Mouse (Mus musculus) embryonic fibroblast, embryonic 13.5 days (primary cell): ENCODE results near the gene Gnb3. TPM values are rescaled to one million over a fixed set of nuclear protein-coding genes. Genes with fewer than 3 reads are reported as not detected.
"Not testable (repeated sequence)": the region's sequence is repeated elsewhere in the genome, so short reads cannot be mapped to it uniquely, and the experiment has no call there.

ENCODE experiments used
- H3K27ac ChIP-seq: 2 replicates; pipeline ENCODE4 v1.5.1; 2012; ENCODE audit warnings: low read length, control low read depth, inconsistent platforms; ENCODE audit not compliant: insufficient read depth
- H3K4me1 ChIP-seq: 2 replicates; pipeline ENCODE4 v1.6.1; 2011; ENCODE audit warnings: low read length; ENCODE audit not compliant: control insufficient read depth, insufficient read depth
- H3K4me3 ChIP-seq: 2 replicates; pipeline ENCODE4 v1.5.1; 2011; ENCODE audit warnings: mild to moderate bottlenecking, control low read depth, low read length; ENCODE audit not compliant: insufficient read depth
- CTCF ChIP-seq: IDR thresholded peaks from 2 replicates; pipeline ENCODE4 v1.5.1; 2011; ENCODE audit warnings: mild to moderate bottlenecking, control low read depth, low read length, moderate library complexity, borderline replicate concordance; ENCODE audit not compliant: insufficient read depth
- POLR2A ChIP-seq: IDR thresholded peaks from 2 replicates; pipeline ENCODE4 v1.6.1; 2011; ENCODE audit warnings: low read depth, mild to moderate bottlenecking, control low read depth, low read length, moderate library complexity
- polyA plus RNA-seq: library from polyadenylated mRNA; stranded (reverse); fragments of >200 nt; gene quantifications from 2 replicates; pipeline ENCODE4 v1.2.4, GENCODE M21; 2011; ENCODE audit warnings: low read depth; ENCODE audit not compliant: missing spikeins, insufficient read length

Gene Gnb3
- polyA plus RNA-seq, 1 experiment, result 0.72 TPM

DNA sequence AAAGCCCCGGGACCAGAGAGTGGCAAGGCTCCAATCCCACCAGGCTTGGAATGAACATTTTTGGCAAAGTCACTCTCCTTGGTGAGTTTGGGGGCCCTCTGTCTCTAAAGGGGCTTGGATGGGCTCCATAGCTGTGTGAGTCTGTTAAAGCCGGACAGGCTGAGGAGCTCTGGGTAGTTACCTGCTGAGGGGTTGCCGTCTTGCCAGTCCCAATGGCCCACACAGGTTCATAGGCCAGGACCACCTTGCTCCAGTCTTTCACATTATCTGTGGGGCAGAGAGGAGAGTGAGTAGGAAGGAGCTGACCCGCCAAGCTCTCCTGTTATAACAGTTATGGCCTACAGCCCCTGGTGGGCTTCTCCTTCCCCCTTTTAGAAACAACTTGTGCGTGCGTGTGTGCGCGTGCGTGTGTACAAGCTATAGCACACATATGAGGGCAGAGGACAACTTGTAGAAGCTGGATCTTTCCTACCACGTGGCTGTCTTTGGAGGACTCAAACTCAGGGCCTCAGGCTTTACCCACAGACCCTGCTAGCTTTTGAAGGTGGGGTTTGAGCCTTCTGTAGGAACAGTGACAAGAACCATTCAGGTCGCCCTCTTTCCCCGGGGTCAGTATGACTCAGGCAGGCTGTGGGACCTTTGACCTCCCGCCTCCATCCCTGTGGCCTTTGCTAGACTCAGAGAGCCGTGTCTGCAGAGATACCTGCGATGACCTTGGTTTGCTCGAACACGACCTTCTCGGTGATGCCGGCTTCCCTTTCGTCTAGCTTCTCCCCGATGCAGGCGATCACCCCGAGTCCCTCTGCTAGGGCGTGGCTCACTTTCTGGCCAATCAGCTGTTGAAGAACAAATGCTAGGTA lies 28.1 kb downstream of the Gnb3 start:
- H3K4me1 ChIP-seq, result peaks cover 8% of the 10 kb centered on the region
- TF ChIP-seq POLR2A (no peak), CTCF (no peak)
- no peak overlapping the region for H3K27ac ChIP-seq
- peak overlapping the region; percentile 70 for H3K4me3 ChIP-seq

DNA sequence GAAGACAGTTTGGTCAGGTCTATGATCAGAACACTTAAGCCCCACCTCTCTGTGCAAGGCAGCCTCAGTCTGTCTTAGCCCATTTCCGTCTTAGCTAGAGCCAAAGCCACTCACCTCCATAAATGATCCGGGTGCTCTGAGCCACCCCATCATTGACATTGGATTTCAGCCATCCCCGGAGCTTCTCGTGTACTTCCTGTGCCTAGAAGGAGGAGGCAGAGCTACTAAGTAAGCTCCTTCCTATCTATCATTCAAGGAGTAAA lies 28.7 kb downstream of the Gnb3 start:
- Histone ChIP-seq H3K27ac (no peak overlapping the region), H3K4me3 (no peak overlapping the region), H3K4me1 (peaks cover 8% of the 10 kb centered on the region)
- peak; percentile 26; the same call in 1 of the 2 replicates for TF ChIP-seq POLR2A
- TF ChIP-seq CTCF, result no peak

DNA sequence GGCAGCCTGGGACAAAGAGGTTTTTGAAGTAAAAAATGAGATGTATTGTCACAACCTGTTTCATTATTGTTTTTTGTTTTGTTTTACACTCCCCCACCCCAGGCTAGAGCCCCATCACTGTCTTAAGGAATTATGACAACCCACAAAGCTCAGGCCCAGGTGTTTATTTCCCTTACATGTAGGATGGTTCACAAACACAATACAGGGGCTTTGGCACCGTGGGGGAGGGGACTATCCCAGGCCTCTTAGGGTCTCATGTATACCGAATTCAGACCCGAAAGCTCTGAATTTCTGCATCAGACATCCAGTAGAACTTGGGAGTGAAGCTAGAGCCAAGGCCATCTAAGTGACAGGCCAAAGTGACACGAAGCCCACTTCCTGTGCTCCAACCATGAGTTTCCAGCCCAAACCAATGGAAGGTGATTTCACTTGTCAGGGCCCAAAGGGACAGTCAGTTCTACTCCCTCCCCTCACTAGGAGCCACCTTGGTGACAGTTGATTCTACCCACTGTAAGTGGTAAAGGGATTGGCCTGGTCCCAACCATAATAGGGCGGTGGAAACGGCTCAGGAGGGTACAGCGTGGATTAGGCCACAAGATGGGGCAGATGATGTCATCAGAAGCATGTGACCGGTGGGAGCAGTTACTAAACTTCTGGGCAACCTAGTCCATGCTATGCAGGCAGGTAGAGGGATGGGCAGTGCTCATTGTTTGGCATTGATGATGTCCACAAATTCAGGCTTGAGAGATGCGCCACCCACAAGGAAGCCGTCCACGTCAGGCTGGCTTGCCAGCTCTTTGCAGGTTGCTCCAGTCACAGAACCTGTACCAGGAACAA lies 29.3 kb downstream of the Gnb3 start:
- H3K4me3 ChIP-seq, H3K27ac ChIP-seq, H3K4me1 ChIP-seq: not testable (repeated sequence)

DNA sequence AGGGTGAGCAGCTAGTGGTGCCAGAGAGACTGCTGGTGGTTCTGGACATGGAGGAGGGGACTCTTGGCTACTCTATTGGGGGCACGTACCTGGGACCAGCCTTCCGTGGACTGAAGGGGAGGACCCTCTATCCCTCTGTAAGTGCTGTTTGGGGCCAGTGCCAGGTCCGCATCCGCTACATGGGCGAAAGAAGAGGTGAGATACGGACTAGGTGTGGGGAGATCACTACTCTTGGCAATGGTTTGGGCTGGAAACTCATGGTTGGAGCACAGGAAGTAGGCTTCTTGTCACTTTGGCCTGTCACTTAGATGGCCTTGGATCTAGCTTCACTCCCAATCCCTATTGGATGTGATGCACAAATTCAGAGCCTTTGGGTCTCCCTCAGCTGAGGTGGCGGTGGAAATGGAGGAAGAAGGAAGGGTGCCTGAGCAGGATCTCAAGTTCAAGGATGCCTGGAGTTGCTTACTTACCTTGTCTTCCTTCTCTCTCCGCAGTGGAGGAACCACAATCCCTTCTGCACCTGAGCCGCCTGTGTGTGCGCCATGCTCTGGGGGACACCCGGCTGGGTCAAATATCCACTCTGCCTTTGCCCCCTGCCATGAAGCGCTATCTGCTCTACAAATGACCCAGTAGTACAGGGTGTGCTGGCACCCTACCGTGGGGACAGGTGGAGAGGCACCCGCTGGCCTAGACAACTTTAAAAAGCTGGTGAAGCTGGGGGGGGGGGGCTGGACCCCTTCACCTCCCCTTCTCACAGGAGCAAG lies 30.1 kb downstream of the Gnb3 start:
- Histone ChIP-seq H3K27ac (peak overlapping the region; percentile 16; the same call in 1 of the 2 replicates), H3K4me1 (peaks cover 8% of the 10 kb centered on the region), H3K4me3 (peak overlapping the region; percentile 76)
- no peak for TF ChIP-seq CTCF
- peak; percentile 55; the same call in 1 of the 2 replicates for TF ChIP-seq POLR2A

DNA sequence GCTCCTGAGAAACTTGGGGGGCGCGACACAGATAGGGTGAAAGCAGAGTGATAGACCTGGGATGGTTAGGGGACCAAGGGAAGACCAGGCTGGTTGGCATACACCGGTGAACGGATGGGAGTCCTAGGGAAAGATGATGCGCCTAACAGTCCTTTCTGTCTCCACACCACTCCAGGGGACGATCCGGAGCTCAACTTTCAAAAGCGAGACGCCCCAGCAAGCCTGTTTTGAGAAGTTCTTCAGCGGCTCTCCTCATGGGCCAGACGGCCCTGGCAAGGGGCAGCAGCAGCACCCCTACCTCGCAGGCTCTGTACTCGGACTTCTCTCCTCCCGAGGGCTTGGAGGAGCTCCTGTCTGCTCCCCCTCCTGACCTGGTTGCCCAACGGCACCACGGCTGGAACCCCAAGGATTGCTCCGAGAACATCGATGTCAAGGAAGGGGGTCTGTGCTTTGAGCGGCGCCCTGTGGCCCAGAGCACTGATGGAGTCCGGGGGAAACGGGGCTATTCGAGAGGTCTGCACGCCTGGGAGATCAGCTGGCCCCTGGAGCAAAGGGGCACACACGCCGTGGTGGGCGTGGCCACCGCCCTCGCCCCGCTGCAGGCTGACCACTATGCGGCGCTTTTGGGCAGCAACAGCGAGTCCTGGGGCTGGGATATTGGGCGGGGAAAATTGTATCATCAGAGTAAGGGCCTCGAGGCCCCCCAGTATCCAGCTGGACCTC lies 30.9 kb downstream of the Gnb3 start:
- H3K27ac ChIP-seq, result peak overlapping the region; percentile 91
- H3K4me3 ChIP-seq, result peak overlapping the region; percentile 76
- peak; percentile 65; the same call in 1 of the 2 replicates for TF ChIP-seq POLR2A
- TF ChIP-seq CTCF, result peak; percentile 58
- peaks cover 8% of the 10 kb centered on the region for H3K4me1 ChIP-seq

DNA sequence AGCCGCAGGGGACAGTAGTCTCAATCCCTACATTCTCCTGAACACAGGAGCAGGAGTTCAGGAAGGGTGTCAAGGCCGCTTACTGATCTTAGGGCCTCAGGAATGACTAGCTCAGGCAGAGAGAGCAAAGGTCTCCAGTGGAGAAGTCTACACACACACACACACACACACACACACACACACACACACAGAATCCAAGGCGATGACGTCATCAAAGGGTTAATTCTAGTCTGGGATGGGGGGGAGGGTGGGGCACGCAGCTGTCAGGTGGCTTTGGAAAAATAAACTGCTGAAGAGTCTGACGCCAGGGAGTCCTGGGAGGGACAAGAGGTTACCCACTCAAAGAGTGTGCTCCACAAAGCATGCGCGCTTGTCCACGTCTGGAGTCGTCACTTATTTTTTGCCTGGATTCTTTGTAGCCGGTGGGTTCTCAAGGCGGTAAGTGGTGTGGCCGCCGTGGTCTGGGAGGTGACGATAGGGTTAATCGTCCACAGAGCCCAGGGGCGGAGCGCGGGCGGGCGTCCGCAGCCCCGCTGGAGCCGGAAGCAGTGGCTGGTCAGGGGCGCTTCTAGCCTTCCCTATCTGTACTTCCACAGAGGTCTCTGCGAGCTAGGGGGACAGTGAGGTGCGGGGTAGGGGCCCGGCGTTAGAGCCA lies 31.6 kb downstream of the Gnb3 start, which contains the start of gene Spsb2:
Gene Spsb2 (plus strand): TSS at position 304 of the 655 bp plus-strand sequence.
- Histone ChIP-seq H3K4me1 (peaks cover 8% of the 10 kb centered on the region), H3K4me3 (peak within 1 kb of the TSS; percentile 76), H3K27ac (peak within 1 kb of the TSS; percentile 94)
- TF ChIP-seq POLR2A (peak; percentile 63), CTCF (no peak)

DNA sequence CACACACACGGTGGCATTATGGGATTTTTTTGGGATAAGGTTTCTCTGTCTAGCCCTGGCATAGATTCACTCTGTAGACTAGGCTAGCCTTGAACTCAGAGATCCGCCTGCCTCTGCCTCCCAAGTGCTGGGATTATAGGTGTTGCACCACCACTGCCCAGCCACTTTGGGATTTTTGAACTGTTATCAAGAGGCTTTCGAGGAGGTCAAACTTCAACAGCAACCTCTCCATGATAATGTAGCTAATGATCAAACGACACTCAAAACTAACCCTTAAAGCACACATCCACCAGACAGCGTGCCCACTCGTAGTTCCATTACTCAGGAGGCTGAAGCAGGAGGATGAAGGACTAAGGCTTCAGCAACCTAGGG lies 32.1 kb downstream of the Gnb3 start:
- Histone ChIP-seq H3K27ac (peak overlapping the region; percentile 94), H3K4me3 (no peak overlapping the region), H3K4me1 (peaks cover 8% of the 10 kb centered on the region)
- TF ChIP-seq POLR2A (no peak), CTCF (no peak)

DNA sequence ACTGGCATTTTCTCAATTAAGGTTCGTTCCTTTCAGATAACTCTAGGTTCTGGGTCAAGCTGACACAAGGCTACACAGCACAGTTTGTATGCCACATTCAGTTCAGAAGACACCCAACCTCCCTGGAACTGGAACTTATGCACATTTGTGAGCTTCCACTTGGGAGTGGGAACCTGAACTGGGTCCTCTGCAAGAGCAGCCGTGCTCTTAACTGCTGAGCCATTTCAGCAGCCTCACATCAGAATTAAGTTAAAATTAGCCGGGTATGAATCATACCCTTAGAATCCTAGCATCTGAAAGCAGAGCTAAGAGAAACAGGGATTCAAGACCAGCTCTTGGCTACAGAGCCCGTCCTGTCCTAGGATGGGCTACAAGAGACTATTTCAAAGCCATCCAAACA lies 32.7 kb downstream of the Gnb3 start:
- H3K27ac ChIP-seq, result peak overlapping the region; percentile 94
- peaks cover 10% of the 10 kb centered on the region for H3K4me1 ChIP-seq
- TF ChIP-seq CTCF (no peak), POLR2A (no peak)
- no peak overlapping the region for H3K4me3 ChIP-seq
